Mouse (Mus musculus) C3H10T1/2 (cell line): ENCODE data around the gene Defb47. TPM values are rescaled to one million over a fixed set of nuclear protein-coding genes. Genes with fewer than 3 reads are reported as not detected.

ENCODE experiments used
- polyA plus RNA-seq, 2 experiments: library from polyadenylated mRNA; unstranded; fragments of >200 nt; fragmentation: generic; extraction: Trizol; gene quantifications; one replicate each; pipeline ENCODE4 v1.2.1; 2012; ENCODE audit warnings: missing spikeins in 2 of 2

Defb47 gene
- polyA plus RNA-seq, result under 1 TPM in 1 of 2 experiments, not detected in 1; 0.40 TPM

DNA sequence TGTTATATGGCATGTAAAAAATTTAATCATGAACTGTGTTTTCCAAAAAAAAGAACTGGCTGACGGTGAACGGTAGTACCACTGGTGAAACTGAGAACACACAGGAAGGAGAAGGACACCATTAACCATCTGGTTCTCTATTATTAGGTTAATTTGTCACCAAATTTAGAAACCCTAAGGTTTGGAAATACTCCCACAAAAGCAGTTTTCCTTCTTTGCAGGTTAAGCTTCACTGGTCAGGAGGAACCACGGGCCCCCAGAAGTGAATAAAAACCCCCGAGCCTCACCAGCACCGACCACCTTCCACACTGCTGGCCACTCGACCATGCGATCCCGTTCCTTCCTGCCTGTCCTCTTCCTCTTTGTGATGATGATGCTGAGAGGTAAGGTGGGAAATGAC, at the start of gene Defb47:
Gene Defb47 (plus strand): TSS at position 301 of the 400 bp plus-strand sequence.

GRCm38 (mm10) chr14:62984410-62984809, 13.5 kb upstream of the Defb47 start, which contains the start of gene Defb48:
Defb48 (minus strand) TSS chr14:62984510.

GRCm38 (mm10) chr14:63011471-63011870, 13.6 kb downstream of the Defb47 start, which contains the start of gene Defb43:
Defb43 (plus strand) TSS chr14:63011771.

GRCm38 (mm10) chr14:63046691-63047090, 48.8 kb downstream of the Defb47 start, which contains the start of gene Defb42:
Defb42 (plus strand) TSS chr14:63046991.

DNA sequence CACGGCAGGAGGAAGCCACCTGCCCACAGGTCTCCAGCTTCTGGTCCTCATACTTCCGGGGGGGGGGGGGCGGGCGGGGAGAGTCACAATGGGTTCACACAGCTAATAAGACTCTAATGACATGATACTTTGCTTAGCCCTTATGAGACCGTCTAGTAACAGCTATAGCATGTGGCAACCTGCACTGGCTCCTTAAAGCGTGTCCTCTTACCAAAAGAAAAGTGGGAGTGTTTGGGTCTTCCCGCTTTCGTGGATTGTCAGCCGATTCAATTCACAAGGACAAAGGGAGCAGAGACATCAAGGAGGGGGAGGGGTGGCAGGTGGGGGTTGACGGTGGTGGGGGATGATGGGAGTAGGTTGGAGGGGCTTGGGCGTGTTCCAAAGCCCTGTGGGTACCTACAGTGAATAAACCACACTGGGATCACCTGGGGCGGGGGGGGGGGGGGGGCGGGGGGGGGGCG, 52.1 kb downstream of the Defb47 start, which contains the start of gene Defb30:
Gene Defb30 (minus strand): TSS at position 51 of the 461 bp plus-strand sequence.

Other genes starting within 250 kb of the Defb47 start
- gene Ints6, start 236.9 kb upstream of the Defb47 start, polyA plus RNA-seq, result 1 to 10 TPM in 1 of 2 experiments, under 1 TPM in 1; 0.50 to 2.0 TPM
- gene Wdfy2, start 160.4 kb upstream of the Defb47 start, polyA plus RNA-seq, result 1 to 10 TPM in 1 of 2 experiments, under 1 TPM in 1; 0.39 to 4.1 TPM
- not detected for gene Defb48, start 13.6 kb upstream of the Defb47 start, polyA plus RNA-seq
- gene Defb43, start 13.7 kb downstream of the Defb47 start, polyA plus RNA-seq, result under 1 TPM in 1 of 2 experiments, not detected in 1; 0.08 TPM
- 1 to 10 TPM in 1 of 2 experiments, under 1 TPM in 1; 0.43 to 1.5 TPM for gene Defb42, start 48.9 kb downstream of the Defb47 start, polyA plus RNA-seq
- not detected for gene Defb30, start 51.9 kb downstream of the Defb47 start, polyA plus RNA-seq